Mouse (Mus musculus) WW6 (cell line): Measurements from ENCODE around the gene Gm10837.
"Not testable (repeated sequence)": the region's sequence is repeated elsewhere in the genome, so short reads cannot be mapped to it uniquely, and the experiment has no call there.

Source experiments
- DNase-seq: peaks from one replicate; pipeline ENCODE4 v3.0.0-alpha.2; 2013; ENCODE audit warnings: low read depth, low spot score

The Gm10837 gene

DNA sequence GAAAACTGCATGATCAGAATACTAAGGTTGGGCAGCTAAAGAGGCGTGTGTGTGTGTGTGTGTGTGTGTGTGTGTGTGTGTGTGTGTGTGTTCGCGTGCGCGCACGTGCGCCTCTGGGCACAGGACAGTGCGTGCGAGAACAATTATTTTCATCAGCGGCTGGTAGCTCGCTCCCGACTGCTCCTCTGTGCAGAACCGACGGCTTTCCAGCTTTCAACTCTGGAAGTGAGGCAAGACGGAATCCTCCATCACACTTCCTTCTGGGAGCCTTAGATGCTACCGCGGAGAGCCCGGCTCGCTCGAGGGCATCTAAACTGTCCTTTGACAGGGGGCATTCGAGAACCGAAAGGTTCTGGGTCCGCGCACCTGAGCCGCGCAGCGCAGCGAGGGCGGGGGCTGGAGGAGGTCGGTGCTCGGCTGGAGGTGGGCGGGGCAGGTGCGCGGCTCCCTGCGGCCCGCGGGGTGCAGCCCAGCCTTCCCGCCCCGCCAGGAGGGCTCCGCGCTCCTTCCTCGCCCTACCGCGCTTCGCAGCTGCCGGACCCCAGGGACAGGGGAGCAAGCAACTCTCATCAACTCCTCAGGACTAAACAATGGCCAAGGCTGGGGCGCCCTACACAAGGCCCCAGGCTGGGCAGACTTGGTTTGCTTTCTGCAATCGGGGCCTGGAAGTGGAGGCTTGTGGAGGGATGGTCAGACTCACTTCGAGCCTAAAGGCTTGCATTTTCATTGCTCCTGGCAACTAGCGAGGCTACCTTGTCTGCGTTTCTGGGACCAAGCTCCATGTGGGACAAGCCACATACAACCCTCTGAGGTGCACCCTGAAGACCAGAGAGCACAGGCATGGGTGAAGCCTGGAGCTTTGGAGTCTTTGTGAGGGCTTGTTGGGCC is at the start of gene Gm10837:
TSS of gene Gm10837 (plus strand) at position 146 of the 888 bp plus-strand sequence.
- DNase-seq: no peak

- DNase-seq: no peak
These were observed 40.5 kb upstream of the Gm10837 start for GRCm38 (mm10) chr14:122449601-122450495.

DNA sequence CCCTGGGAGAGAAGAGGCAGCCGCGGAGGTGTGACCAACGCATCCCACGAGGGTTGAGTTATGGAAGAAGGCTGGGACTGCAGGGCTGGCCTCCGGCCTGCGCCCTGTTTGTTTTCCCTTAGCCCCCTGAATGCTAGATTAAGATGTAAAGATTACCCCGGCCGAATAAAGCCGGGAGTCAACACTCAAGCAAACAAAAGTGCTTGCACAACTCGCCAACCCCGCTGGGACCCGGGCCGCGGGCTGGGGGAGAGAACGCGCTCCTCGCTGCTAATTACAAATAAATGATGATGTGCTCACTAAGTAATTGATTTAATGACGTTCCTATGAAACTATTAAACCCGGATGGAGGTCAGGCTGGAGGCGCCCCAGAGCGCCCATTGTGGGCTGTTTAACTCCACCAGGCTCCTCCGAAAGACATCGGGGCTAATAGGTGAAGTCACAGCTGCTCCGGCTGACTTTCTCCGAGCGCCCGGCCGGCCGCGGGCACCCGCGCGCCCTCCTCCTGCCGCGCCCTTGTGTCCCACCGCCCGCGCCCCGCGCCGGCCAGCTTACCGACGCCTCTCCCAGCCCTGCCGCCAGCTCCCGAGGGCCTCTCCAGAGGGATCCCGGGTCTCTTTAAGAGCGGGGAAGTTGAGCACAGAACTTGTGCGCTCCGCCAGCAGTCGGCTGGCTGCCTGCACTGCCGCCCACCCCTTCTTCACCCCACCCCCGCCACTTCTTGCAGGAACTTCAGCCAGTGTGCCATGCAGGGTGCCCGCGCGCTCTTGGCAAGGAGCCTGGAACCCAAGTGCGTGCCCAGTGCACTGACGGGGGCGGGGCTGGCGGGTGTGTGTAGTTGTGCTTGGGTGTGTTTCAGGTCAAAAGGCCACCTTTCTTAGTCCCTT is 39.6 kb upstream of the Gm10837 start, which contains the start of gene Gm5089:
TSS of gene Gm5089 (minus strand) at position 620 of the 887 bp plus-strand sequence.
- DNase-seq: no peak

- no peak for DNase-seq
These were observed 38.7 kb upstream of the Gm10837 start for GRCm38 (mm10) chr14:122451551-122452145.

DNA sequence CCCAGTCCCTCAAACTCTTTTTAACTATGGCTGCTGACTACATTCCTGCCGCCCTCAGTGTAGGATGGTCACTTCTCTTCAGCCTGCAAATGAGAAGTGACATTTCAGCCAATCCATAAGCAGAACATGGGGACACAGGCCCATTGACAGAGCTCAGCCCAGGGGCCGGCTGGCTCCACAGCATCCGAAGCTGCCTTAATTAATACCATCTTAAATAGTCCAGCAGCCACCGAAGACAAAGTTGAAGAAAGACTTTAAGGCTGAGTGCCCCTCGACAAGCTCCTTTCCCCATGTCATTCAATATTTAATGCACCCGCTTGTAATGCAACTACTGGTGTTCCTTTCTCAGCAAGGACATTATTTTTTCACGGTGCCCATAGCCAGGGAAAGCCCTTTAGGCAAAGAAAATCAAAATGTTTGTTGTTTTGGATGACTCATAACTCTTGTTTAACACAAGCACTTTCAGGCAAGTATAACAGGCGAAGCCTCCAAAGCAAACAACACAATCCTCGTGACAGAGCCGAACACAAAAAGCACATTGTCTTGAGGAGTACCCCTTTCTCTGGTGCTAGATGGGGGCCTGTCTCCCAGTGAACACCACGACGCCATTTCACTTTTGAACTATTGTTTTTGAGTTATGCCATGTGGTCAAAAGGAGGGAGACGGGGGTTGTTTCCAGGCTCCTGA is 37.5 kb upstream of the Gm10837 start:
- no peak for DNase-seq

DNA sequence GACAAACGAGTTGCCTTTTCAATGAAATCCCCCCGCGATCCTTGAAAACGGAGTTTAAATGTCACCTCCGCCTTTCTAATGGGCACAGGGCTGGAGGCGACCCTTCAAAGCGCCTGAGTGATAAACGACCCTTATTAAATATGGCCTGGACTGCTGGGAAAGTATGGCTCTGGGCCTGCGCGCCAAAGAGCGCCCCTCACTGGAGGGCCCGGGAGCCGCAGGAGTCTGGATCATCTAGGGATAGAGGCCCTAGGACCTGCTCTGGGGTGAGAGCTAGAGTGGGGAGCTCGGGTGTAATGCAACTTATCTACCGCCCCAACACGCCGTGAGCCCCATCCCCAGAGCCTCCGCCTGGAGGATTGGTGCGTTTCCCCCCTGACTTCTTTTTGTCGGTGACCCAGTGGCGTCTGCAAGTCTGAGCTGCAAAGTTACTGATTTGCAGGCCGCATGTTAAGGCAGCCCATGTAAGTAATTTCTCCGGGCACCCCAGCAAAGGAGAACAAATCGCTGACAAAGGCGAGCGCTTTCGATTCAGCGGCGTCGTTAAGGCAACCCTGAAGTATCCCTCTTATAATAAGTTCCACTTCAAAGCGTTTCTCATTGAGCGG is 36.9 kb upstream of the Gm10837 start:
- no peak for DNase-seq

GRCm38 (mm10) chr14:122453996-122454738 is 36.2 kb upstream of the Gm10837 start:
- no peak for DNase-seq

GRCm38 (mm10) chr14:122454901-122455561 is 35.4 kb upstream of the Gm10837 start:
- DNase-seq: no peak

- no peak for DNase-seq
These were observed 34.8 kb upstream of the Gm10837 start for GRCm38 (mm10) chr14:122455562-122455958.

- DNase-seq: not testable (repeated sequence)
These were observed 31.1 kb upstream of the Gm10837 start for GRCm38 (mm10) chr14:122459332-122459731.

DNA sequence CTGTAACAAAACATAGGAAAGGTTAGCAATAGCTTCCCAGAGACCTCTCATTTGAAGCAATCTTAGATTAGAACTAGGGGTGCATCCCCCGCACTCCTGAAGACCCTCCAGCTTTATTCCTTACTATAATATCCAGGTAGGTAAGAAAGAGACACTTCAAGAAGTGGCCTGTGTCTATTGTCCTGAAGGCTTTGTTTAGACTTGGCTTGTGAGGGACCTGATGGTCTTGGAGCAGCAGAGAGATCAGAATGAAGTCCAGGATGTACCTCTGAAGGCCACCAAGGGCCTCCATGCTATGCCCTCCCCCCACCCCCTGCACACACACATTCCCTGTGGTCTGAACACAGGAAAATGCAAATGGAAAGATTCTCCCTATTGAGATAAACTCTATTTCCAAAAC is 30.6 kb upstream of the Gm10837 start:
- DNase-seq: no peak

DNA sequence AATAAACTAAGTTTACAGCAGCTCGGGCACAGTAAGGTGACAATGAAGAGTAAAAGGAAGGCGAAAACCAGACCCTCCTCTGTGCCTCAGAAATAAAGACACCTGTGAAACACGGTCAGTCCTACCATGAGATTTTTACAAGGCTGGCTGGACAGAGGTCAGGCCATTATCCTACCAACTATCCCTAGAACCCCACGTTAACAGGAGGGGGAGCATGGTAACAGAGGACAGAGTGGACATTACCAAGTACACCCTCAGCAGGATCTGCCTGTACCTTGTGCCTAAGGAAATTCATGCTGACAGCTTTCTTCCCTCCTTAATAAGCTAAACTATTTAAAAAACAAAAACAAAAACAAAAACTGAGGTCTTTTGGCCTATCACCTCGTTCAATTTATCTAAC is 30.2 kb upstream of the Gm10837 start:
- DNase-seq: no peak

DNA sequence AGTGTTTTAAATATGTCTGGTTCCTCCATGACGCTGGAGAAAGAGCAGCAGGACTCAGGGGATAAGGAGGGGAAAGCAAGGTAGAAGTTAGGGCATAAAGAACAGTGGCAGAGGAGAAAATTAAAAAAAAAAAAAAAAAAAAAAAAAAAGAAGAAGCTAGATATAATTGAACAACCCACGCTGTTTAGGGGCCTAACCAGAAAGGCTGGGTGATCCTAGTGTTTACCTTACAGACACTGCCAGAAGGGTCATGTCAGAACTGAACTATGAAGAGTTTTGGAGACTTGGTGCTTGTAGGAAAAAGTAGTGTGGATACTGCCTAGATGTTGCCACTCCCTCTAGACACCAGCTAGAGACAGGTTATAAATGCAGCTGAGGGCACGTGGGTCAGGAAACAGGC is 28.9 kb upstream of the Gm10837 start:
- DNase-seq: no peak

DNA sequence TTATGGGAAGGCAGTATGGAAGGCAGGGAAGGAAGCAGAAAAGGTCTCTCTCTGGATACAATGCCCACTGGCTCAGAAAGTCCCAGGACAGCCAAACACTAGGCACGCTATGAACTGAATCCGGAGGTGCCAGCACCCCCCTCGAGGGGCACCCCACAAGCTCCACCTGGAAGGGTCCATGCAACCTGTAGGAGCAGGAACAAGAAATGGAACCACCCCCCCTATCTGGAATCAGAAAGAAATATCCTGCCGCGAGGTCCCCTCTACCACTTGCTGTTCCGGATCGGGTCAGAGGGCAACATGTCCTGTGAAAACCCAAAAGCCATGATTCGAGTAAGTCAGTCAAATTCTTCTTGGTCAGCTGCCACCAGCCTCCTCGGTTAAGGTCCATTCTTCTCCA is 28.4 kb upstream of the Gm10837 start:
- no peak for DNase-seq

GRCm38 (mm10) chr14:122462689-122463079 is 27.7 kb upstream of the Gm10837 start:
- DNase-seq: no peak

GRCm38 (mm10) chr14:122463080-122463691 is 27.2 kb upstream of the Gm10837 start:
- DNase-seq: no peak

DNA sequence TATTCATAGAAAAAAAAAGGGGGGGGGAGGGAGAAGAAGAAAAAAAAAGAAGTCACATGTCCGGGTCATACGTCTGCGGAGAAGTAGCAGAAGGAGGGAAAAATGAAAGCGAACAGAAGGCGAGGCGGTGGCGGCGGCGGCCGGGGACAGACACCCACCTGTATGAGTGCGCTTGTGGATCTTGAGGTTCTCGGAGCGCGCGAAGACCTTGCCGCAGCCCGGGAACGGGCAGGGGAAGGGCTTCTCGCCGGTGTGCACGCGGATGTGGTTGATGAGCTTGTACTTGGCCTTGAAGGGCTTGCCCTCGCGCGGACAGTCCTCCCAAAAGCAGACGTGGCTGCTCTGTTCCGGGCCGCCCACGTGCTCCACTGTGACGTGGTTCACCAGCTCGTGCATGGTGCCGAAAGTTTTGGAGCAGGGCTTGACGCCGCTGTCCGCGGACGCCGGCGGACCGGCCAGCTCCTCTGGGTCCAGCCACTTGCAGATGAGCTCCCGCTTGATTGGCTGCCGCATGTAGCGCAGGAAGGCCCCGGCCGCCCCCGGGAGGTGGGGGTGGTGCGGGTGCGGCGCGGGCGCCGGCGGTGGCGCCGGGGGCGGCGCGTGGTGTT is 26.5 kb upstream of the Gm10837 start:
- DNase-seq: not testable (repeated sequence)

- no peak for DNase-seq
These were observed 26.0 kb upstream of the Gm10837 start for GRCm38 (mm10) chr14:122464351-122464762.
